Mouse (Mus musculus) regulatory T cell (primary cell): Measurements from ENCODE around the gene Arhgap31.

Experiments
- in situ Hi-C: fragments of 300-600 bp; cut with MboI, MseI; formaldehyde crosslinking; loops from one replicate; pipeline ENCODE4 v1.15.1; 2025; ENCODE audit warnings: high pct_unique_total_duplicates

Gene Arhgap31

GRCm38 (mm10) chr16:38728576-38729132, 15.6 kb upstream of the Arhgap31 start:
- in situ Hi-C loops: loop anchor here (10.0 kb wide), 1 partner anchor 164 kb away; no protein-coding TSS in a partner anchor

DNA sequence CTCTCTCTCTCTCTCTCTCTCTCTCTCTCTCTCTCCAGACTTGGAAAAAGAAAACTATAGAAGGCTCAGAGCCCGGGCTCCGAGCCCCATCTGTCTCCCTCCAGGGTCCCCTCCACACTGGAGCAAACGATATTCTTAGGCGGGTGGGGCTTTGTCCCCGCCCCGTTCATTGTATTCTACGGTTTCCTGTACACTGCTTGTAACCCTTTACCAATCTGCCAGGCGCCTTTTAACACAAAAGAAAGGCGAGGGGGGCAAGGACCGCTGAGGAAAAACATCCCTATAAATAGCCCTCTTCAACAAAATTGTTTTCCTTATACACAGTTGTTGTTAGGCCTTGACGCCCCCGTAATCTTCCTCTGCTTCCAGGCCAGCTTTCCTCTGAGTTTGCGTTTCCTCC, 11.9 kb upstream of the Arhgap31 start:
- in situ Hi-C loops: loop anchor here (5.0 to 10.0 kb wide), 2 partner anchors 103 to 160 kb away; no protein-coding TSS in a partner anchor

GRCm38 (mm10) chr16:38724256-38724655, 11.2 kb upstream of the Arhgap31 start:
- in situ Hi-C loops: loop anchor here (5.0 to 10.0 kb wide), 2 partner anchors 102 to 159 kb away; no protein-coding TSS in a partner anchor

GRCm38 (mm10) chr16:38721377-38721776, 8.3 kb upstream of the Arhgap31 start:
- in situ Hi-C loops: loop anchor here (5.0 to 10.0 kb wide), 2 partner anchors 99 to 157 kb away; no protein-coding TSS in a partner anchor

DNA sequence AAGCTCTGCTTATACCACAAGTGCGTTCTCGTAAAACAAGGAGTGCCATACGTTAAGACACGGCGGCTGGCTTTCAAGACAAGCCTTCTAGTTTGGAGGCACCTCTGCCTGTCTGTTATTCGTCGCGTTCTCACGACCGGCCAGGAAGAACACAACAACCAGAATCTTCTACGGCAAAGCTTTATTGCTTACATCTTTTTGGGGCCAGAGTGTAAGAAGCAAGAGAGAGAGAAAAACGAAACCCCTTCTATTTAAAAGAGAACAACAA, 1.1 kb upstream of the Arhgap31 start:
- in situ Hi-C loops: loop anchor here (5.0 kb wide), 1 partner anchor 367 kb away; the partner anchor contains the start of genes Cox17 and Gm21987

DNA sequence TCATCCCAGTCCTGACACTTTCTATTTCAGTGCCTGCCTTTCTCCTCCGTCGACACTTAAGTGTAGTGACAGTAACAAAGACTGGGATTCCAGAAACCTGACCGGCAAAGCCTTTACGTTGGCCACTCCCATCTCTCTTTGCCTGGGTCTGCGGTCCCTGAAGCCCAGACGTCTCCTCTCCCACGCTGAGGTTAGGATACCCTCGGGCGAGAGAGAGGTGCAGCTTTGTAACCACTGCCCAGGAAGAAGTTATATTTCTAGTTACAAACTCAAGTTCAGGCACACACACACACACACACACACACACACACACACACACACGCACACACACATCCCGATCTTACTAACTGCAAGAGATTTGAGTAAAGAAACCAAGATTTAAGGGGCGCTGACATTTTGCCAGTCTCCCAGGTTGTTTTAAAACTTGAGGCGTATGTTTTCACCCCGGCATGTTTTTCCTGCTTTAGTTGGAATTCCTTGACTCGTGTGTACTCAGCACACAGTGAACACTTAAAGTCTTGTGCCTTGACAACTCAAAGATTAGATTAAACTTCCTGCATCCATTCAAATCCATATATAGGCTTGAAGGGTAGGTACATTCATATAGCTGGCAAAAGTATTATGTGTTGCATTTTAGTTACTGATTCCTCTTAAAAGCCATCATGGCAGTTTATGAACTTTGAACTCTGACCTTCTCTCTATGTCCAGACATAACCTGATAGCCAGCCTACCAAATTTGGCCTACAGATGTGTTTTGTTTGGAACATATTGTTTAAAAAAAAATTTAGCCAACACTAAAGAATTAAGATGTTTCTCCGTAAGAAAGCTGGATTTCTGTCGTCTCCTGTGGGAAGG, 557 bp upstream of the Arhgap31 start:
- in situ Hi-C loops: loop anchor here (5.0 kb wide), 1 partner anchor 366 kb away; the partner anchor contains the start of genes Cox17 and Gm21987

DNA sequence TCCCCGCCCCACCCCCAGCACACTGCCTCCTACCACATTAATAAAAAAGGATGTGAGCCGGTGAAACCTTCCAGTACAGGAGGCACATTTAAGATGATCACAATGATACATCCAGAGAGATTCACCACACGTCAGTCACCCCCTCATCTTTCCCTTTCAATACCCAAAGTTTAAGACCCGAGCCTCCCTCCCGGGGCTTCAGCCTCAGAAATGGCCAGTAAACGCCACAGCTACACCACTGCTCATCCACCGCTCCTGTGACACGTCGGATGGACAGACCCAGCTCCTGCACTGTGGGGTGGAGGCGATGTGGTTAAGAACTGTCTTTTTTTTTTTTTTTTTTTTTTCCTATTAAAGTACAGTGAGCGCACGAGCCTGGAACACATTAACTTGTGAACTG, 969 bp downstream of the Arhgap31 start:
- in situ Hi-C loops: loop anchor here (5.0 kb wide), 1 partner anchor 365 kb away; the partner anchor contains the start of genes Cox17 and Gm21987

- in situ Hi-C loops: loop anchor here (5.0 kb wide), 1 partner anchor 364 kb away; the partner anchor contains the start of genes Cox17 and Gm21987
These were observed 1.8 kb downstream of the Arhgap31 start for GRCm38 (mm10) chr16:38711245-38711644.

GRCm38 (mm10) chr16:38708962-38709520, 4.0 kb downstream of the Arhgap31 start:
- in situ Hi-C loops: loop anchor here (5.0 kb wide), 1 partner anchor 37 kb away; no protein-coding TSS in a partner anchor

- in situ Hi-C loops: loop anchor here (5.0 kb wide), 1 partner anchor 34 kb away; no protein-coding TSS in a partner anchor
These were observed 6.3 kb downstream of the Arhgap31 start for GRCm38 (mm10) chr16:38706782-38707181.

DNA sequence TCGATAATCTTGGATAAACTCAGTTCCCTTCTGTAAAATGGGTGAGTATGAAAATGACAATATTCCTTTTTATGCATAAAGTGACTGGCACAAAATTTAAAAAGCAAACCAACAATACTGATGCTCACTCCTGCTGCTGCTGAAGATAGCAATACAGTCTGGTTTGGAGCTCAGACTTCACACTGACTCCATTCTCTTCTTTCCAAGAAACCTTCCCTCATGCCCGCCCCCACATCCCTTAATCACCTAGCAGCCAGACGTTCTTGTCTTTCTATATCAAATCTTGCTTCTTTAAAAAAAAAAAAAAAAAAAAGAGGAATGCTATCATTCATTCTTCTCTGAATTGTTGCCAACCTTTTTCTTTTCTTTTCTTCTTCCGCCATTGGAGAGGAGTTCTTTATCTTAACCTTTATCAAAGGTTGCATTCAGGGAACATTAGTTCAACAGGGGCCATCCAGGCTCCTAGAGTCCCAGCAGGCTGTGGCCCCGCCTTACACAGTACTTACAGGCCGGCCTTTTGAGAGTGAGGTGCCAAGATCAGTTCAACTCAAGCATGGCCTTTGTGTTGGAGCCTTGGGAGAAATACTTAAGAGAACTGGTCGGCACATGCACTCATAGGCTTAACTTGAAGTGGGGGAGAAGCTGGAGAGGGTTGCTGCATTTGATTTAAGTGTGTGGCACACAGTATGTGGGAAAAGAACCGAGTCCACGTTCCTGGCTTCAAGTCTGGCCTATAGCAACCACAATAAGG, 7.4 kb downstream of the Arhgap31 start:
- in situ Hi-C loops: loop anchor here (5.0 kb wide), 1 partner anchor 33 kb away; no protein-coding TSS in a partner anchor

GRCm38 (mm10) chr16:38703501-38703900, 9.6 kb downstream of the Arhgap31 start:
- in situ Hi-C loops: no loop called here

DNA sequence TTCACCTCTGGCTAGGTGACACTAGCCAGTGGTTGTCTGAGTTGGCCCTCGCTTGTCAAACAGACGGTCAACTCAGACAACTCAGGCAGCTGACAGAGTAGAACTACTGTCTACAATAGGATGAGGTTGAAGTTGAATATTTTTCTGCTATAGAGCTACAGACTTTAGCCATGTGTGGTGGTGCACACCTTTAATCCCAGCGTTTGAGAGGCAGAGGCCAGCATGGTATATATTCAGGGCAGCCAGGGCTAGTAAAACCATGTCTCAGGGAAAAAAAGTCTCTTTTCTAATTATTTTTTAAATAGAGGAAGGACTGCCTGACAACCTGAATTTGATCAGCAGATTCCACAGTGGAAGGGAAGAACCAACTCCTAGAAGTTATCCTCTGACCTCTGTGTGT, 10.8 kb downstream of the Arhgap31 start:
- in situ Hi-C loops: no loop called here

DNA sequence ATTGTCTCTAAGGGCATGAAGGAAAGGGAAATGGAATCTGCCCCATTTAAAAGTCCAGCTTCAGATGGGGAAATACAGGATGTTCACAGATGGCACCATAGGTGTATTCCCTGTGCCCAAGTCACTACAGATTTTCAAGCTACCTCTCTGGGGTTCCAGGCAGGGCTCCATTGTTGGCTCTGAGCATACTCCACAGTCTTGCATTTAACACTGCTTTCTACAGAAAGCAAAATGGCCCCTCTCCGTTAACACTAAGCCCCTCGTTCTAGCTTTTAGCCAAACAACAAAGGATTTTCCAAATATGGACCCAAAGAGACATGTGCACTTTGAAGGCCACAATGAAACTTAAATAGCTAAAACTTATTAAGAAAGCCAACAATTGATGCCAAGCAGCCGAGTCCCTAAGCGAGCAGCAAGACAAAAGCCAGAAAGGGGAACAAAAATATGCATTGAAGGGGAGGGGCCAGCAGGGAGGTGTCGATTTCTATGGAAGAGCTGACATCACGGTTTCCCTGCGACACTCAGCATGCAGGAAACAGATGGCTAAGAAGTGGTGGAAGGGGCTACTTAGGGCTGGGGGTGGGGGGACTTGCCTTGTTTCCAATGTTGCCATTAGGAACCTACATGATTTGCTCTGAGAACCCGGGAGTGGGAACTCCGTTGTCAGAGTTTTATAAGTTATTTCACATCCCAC, 11.4 kb downstream of the Arhgap31 start:
- in situ Hi-C loops: no loop called here

GRCm38 (mm10) chr16:38700392-38701162, 12.5 kb downstream of the Arhgap31 start:
- in situ Hi-C loops: no loop called here

- in situ Hi-C loops: no loop called here
These were observed 15.5 kb downstream of the Arhgap31 start for GRCm38 (mm10) chr16:38697611-38698010.

DNA sequence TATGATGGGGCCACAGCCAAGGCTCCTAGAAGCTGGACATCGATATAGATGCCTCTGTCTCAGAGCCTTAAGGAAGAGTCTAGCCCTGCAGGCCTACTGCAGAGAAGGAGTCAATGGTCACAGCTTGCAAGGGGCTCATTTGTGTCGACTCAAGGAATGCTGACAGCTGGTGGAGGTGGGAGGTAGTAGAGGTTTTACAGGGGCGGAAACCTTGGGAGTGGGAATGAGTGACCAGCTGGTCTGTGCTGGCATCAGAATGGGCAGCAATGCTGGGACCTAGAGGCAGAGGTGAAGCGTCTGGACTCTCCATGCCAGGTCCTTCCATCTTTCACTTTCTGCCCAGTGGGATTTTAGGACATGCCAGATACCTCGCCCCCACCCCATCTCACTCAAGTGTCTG, 17.5 kb downstream of the Arhgap31 start:
- in situ Hi-C loops: no loop called here

- in situ Hi-C loops: no loop called here
These were observed 18.1 kb downstream of the Arhgap31 start for GRCm38 (mm10) chr16:38694906-38695540.

GRCm38 (mm10) chr16:38690501-38690900, 22.6 kb downstream of the Arhgap31 start:
- in situ Hi-C loops: no loop called here

DNA sequence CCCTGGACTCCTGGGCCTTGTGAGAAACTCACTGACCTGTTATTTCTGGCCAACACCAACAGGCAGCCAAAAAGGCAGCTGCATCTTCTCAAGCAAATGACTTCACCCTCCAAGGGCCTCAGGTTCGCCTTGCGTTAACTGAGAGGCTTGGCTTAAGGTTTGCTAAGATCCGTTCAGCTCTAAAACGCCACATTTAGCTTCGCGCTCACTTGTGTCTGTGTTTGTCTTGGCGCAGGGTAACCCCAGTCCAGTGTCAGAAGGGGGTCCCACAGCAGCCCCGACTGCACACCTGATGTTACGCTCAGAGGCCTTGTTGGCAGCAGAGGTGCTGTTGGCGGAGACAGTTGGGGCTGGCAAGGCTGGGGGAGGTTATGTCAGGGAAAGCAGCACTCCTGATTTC, 23.3 kb downstream of the Arhgap31 start:
- in situ Hi-C loops: no loop called here
